Mouse (Mus musculus) ZHBTc4 (cell line): ENCODE results near the gene Acadm.

Experiments
- DNase-seq: peaks from one replicate; pipeline ENCODE4 v3.0.0-alpha.2; 2011; ENCODE audit warnings: low read depth, low spot score

Acadm gene

DNA sequence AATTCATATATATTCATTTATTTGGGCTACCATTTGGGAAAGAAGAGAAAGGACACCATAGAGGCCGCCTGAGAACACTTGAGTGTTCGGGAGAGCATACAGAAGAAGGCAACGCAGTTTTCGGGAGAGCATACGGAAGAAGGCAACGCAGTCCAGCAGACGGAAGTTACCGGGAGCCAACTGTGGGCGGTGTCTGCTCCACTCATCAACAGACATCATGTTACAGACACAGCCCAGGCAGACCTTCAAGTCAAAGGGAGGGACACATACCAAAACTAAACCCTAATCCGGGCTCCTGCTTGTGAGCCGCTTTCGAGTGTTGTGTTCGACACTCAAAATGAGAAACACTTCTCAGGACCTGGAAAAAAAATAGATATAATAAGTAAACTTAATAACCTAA, 2.8 kb downstream of the Acadm start:
- DNase-seq = peak; percentile 65

DNA sequence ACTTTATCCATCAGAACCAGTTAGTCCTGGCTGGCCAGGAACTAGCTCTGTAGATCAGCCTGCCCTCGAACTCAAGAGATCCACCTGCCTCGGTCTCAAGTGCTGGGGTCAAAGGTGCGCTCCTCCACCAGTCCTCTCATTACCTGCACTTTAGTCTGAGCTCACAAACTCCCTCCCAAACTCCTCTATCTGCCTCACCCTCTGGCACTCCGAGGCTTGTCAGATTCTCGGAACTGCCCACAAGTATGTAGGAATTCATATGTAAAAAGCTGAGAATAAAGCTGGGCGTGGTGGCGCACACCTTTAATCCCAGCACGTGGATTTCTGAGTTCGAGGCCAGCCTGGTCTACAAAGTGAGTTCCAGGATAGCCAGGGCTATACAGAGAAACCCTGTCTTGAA, 3.9 kb downstream of the Acadm start:
- DNase-seq = peak; percentile 78

DNA sequence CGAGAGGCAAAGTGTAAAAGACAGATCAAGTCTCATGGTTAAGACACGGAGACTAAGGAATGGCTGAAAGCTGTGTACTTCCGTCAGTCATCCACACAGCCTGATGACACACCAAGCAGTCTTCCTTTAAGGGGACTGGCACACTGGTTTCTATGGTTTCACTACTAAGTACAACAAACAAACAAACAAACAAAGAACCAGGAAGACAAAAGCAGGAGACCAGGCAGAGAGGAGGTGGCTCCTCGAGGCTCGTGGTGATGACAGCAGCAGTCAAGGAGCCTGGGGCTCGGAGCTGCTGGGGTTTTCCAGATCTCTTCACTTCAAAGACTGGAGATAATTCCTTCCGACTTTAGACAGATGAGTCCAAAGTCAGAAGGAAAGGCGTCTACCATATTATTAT, 4.4 kb downstream of the Acadm start:
- DNase-seq = peak; percentile 75

DNA sequence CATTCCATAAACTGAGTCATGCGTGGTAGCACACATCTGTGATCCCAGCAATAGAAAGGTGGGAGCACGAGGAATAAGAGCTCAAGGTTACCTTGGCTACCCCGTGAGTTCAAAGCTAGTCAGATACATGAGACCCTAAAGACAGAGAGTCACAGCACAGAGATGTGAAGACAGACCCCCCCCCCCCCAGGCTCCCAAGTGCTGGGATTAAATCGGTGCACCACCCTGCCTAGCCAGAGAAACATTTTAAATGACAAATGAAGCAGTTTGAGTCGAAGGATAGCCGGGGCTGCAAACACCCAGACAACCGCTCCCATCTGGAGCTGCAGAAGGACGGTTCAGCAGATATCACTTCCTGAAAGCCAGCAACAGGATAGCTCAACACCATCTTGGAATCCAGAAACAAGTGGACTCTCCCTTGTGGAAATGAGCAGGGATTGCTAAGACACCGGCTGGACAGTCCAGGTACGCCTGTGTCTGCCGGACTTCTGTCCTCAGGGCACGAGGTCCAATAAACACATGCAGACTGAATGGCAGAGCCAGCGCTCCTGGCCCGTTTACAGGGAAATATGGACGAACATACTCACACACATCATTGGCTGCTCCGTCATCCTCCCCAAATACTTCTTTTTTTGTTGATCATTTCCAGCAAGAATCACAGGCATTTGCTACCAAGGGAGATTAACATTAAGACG, 7.2 kb downstream of the Acadm start:
- DNase-seq = peak; percentile 68

DNA sequence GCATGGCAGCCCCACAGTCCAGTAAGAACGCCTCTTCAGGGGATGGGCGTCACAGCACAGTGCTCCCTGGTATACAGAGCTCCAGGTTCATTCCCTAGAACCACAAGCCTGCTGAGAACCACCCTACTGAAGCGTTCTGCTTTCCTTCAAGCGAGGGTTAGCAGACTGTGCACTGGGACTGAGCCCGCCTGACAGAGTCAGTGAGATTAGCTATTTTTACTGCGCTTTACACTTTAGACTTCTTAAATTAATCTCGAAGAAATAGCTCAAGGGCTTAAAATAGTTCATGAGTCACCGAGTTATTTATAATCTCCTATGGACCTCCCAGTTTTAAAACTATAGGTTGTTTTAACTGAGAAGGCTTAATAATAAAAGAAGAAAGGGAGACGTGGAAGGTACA, 8.6 kb downstream of the Acadm start:
- DNase-seq = no peak

DNA sequence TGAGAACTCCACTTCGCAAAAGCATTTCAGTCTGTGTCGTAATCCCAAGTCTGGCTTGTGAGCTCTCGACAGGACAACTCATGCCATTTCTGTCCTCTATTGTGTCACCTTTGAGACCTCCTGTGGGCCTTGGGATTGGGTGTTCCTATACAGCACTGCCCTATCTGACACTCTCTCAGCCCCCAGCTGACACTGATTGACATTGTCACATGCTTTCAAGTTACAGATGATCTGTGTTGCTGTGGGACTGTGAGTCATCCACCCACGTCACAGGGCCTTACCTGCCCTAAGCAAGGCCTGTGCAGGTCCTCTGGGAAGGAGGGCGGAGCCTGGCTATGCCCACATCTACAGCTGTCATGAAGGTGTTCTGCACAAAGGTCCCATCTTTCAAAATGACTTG, 12.0 kb downstream of the Acadm start:
- DNase-seq = no peak

DNA sequence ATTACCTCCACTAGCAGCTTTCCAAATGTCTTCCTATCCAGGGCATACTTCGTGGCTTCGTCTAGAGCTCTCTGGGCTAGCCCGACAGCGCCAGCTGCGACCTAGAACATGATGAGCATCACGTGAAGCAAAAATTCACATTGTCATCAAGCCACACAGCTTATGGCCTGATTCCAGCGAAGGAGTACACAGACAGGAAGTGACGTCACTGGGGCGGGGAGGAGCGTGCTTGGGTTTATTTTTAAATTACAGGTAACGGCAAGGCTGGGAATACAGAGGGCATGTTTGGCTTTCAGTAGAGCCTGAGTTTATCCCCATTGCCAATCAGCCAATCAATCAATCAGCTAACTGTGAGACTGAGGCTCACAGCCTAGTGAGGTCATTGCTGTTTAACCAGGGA, 14.9 kb downstream of the Acadm start:
- no peak for DNase-seq

DNA sequence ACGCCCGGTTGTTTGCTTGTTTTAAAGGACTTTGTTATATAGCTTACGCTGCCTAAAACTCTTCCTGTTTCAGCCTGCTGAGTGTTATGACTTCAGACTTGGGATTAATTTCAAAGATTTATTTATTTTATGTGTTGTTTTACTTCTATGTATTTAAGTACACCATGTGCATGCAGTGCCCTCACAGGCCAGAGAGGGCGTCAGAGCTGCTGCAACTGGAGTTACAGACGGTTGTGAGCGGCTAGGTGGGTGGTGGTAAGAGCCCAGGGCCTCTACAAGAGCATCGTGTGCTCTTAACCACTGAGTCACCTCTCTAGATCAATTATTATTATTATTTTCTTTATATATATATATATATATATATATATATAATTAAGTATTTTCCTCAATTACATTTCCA, 18.1 kb downstream of the Acadm start:
- DNase-seq = peak; percentile 72

DNA sequence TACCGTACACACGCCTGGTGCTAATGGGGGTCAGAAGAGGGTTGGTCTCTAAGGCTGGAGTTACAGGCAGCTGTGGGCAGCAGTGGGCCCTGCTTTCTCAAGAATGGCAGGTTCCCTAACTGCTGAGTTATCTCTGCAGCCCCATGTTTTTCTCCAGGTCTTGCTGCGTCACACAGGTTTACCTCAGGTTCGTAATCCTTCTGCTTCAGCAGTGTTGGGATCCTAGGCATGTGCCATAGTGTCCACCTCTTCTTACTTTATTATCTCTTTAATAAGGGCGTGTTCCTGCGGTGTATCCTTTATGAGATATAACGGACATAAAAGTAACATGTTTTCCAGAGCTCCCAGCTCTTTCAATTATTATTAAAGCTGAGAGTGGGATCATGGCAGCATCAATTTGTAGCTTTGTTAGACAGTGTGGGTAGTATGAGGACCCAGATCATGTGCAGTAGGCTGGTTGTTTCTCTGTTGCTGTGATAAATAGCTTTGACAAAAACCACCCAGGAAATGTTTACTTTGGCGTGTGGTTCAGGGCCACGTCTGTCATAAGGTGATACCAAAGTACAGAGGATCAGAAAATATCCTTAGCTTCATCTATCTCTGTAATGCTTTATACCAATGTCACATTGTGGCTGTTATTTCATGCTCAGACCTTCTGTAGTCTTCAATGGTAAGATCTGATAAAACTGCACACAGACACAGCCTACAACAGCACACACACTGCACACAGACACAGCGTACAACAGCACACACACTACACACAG, 23.1 kb downstream of the Acadm start:
- DNase-seq = no peak

DNA sequence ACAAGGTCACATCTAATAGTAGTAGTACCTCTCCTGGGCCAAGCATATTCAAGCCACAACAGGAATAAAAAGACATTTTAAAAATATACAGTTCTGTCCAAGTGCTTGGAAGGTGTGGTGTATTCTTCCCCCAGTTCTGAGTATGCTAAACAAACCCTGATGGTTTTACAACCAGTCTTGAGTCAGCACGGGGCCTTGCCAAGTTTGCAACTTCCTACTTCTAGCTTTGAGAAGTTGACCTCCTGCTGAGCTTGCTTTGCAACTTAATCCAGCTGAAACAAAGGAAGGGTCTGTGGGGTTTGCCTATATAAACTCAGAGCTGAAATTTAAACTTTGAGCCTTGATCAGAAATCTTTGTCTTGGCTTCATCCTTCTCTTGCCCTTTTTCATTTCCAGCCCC, 27.2 kb downstream of the Acadm start:
- peak; percentile 95 for DNase-seq

DNA sequence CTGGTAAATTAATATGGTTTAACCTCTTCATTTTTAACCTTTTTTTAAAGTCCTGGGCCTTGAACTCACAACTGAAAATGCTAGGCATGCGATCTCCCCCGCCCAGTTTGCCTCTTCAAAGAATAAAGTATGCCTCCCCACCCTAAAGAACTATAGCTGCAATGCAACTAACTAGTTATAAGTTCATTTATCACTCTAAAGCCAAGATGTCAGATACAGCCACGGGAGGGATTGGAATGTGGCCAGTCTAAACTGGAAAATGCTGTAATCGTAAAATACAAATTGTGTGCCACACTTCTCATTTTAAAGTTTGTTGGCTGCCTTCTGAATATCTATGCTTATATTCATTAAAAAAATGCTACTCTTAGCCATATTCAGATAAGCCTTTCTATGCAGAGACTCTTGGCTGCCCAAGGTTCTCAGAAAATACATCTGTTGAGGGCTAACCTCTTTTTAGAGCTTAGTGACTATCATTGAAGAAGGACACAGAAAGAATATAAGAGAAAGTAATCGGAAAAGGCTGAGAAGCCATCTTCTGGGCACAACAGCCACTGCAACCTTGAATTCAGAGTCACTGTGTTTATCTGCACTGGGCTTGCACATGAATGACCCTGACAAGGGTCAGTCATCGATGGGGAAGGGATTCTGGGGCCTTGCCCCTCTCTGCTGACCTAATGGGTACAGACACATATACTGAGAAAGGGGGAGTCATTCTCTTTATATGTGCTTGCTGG, 30.8 kb downstream of the Acadm start:
- no peak for DNase-seq

DNA sequence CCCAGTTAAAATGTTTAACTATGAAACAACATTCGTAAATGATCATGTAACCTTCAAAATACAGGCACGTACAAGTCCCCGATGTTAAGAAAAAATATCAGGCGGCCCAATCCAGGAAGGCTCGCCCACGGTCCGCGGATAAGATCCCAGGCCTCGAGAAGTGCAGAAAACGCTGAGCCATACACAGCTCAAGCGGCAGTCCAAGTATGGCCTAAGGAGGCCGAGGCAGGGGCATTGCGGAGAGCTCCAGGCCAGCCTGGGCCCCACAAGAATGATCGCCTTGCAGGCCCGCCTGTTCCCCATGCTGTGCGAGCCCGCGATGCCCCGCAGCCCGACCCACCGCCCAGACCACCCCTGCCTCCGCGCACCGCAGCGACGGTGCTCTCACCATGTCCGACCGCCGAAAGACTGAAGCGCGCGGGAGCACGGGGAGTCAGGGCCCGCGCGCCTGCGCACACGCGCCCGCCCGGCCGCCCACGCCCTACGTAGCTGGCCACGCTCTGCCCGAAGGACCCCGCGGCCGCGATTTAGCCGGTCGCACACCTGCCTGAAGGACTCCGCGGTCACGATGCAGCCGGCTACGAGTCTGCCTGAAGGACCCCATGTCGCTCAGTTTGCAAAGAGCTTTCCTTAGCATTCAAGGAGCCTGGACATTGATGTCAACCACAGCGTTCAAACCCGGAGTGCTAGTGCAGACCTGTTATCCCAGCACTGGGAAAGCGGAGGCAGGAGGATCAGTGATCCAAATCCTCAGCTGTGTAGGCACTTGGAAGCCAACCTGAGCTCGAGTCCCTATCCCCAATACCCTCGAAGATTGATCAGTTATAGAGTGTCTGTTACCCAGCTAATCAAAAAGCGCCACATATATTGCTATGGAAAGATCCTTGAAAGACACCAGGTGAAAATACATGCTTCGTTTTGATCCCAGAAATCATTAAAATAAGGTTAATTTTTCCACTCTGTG, 31.6 kb downstream of the Acadm start, which contains the start of gene Rabggtb:
Rabggtb (minus strand) TSS at position 464 of the 964 bp plus-strand sequence.
- peak; percentile 95 for DNase-seq

DNA sequence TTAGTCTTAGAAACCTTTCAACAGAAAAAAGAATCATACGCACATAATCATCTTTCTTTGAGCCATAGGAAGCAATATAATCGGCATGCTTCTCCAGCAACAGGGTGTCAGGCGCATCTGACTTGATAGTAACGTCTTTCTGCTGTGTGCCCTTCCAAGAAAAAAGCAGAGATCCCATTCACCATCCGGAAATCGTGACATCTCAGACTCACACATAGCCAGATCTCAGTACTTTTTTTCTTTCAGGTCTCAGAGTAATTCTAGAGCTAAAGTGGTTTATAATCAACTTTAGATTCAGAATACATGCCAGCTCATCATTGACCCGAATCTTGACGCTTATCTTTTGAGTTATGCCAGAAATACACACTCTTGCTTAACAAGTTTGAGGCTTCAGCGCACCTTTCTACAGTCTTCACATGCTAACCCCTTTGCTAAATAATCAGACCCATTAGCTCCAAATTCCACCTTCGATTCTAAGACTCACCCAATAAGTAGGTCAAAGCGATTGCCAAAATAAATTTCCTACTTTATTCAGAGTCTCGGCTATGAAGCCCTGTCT, 32.5 kb downstream of the Acadm start:
- DNase-seq = peak; percentile 16

DNA sequence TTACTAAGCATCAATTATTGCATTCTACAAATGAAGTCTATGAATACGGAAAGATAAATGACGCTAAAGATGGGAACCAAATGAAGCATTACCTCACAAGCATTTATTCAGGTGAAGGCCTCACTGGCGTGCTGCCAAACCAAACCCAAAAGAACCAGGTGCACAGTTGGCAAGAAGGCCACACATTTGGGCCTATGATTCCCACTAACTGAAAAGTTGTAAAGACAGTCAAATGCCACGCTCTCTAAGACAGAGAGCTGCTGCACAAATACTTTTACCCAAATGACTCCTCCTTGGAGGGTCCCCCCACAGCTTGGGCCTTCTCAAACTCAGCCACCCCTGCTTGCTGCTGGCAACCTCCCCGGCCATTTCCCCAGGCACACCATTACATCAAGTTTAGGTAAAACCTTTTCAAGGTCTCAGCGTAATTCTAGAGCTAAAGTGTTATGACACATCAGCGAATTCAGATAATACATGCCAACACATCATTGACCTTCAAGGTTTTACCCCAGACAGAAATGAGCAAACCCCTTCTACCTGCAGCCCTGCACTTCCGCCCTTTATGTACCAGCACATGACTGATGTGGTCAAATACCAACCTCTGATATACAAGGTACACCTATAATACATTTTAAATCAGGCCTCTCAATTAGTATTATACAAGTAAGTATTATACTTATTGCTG, 33.1 kb downstream of the Acadm start:
- DNase-seq = peak; percentile 45

DNA sequence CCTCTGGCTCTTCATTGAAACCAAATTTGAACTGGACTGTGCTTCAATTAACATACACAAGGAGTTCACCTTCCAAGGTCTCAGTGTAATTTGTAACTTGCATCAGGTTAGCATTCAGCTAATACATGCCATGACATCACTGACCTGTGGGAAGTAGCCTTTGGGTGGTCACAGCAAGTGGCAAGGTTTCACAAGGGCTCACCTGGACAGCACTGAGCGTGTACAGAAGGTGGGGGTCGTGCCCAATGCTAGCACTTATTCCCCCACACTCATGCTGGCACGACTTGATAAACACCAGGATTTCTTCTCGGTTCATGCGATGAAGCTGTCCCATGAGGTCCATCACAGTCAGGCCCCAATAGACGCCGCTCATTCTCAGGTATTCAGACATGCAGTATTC, 33.9 kb downstream of the Acadm start:
- peak; percentile 50 for DNase-seq

DNA sequence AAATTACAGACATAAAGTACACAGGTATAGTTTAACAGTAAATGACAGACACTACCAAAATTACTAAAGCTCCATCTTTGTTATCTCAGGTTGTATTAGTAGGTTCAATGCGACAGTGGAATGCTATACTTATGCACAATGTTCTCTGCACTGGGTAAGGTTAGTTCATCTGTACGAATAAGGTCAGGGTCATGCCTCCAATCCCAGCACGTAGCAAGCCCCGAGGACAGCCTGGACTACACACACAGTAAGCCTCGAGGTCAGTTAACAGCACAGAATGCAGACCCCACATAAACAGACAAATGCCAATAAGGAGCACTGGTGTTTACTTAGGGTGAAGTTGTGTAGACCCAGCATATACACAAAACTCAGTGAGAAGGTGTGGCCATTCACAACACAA, 35.5 kb downstream of the Acadm start:
- peak; percentile 38 for DNase-seq

DNA sequence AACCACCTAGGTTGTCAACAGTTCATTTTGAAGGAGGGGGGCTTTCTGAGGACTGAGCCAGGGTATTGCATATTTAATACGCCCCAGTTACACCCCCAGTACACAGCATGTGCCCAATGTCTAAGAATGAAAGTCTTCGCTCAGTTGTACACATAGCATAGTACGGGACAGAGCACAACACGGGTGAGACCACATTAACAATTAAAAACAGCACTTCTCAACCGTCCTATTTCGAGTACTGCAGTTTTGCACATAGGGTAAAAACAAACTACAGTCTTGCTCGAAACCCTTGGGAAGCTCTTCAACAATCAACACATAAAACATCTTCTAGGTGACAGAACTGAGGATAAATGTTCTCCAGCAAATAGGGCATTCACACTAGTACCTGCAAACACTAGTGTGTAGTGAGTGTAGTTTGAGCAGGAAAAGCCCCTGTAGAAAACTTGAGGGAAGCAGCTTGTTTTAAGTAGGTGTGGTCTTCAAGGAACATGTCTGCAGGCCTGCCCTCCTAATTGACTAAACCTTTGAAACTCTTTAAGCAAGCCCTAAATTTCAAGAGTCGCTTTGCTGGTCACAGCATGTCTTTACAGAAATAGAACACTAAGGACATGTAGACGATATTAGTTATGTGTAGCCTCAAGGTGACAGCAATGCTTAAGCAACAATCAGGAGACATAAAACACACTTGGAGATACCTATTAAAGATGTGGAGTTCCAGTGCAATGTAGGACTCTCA, 38.1 kb downstream of the Acadm start, which contains the start of gene Msh4:
Msh4 (minus strand) TSS at position 3 of the 736 bp plus-strand sequence.
- DNase-seq = peak; percentile 77

DNA sequence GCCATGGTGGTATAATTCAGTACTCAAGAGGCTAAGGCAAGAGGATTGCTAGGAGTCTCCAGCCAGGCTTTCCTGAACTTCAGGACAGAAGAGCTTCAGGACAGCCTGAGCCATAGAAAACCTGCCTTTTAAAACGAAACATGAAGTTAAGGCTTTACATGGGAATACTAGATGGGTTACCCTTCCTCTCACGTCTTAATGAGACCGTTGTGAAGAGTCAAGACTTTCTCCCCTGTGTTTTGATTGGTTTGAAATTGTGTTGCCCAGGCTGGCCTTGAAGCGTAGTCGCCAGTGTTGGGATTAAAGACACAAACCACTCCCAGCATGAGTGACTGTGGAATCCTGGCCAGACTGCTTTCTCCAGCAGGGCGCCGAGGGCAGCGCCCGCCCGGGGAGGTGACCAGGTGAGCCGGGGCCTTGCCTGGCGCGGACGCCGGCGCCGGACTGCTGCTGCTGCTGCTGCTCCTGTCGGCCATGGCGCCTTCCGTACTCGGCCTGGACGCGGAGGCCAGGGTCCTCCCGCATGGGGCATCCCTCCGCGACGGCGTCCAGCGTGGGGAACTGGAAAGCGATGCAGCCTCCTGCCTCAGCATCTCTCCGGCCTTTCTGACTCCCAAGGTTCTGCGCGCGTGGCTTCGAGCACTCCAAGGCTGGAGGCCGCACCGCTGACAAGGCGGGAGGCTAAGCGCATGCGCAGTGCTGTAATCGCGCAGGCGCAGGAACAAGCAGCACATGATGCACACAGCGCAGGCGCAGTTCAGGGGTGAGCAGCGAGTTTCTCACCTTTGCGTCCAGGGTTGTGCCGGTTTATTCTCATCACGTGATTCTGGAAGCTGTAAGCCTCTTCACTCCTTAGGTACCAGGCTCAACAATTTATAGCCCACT, 38.9 kb downstream of the Acadm start:
- DNase-seq = peak; percentile 98

DNA sequence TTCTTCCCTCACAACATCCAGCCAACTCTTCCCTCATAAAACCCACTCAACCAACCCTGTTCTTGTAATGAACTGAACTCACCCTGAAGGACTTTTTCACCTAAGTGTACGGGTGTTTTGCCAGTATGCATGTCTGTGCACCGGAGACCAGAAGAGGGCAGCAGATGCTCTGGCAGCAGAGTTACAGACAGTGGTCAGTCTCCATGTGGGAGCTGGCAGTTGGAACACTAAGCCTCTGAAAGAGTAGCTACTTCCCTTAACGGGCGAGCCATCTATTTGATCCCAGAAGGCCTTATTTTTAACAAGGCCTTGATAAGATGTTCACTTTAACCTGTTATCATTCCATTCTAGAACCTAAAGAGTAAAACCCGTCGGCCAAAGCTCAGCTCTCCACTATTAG, 39.8 kb downstream of the Acadm start:
- DNase-seq = peak; percentile 85
